Mouse (Mus musculus): ENCODE data around the gene Tex2. TPM values are rescaled to one million over a fixed set of nuclear protein-coding genes. Genes with fewer than 3 reads are reported as not detected.
A peak's percentile ranks its signal among the peaks of the same experiment; 100 is the strongest.

The Tex2 gene
- total and polyA plus RNA-seq, 3 experiments, result 4.0 to 5.0 (median 4.5) TPM

GRCm38 (mm10) chr11:106487733-106488115 is 125.5 kb downstream of the Tex2 start, which contains the start of gene Ern1:
Gene Ern1, minus strand, starts transcription at chr11:106487852.
- TF ChIP-seq NELFE (IDR thresholded peaks at IDR 0.05; ENCODE audit: low read depth, low read length) (peak; percentile 97), KAT2A (IDR thresholded peaks at IDR 0.05; ENCODE audit: insufficient replicate concordance, low read length) (no peak), ZMIZ1 (IDR thresholded peaks at IDR 0.05; ENCODE audit: low read depth, low read length) (peak; percentile 98), TCF12 (IDR thresholded peaks at IDR 0.05; ENCODE audit: low read depth, low read length) (peak; percentile 81), POLR2A (IDR thresholded peaks at IDR 0.05; ENCODE audit: low read depth, low read length) (peak; percentile 98), IRF4 (IDR thresholded peaks at IDR 0.05; ENCODE audit: low read depth, low read length) (peak; percentile 57; the same call in 1 of the 2 replicates), HCFC1 (IDR thresholded peaks at IDR 0.05; ENCODE audit: low read depth, low read length) (peak; percentile 37), ELF1 (IDR thresholded peaks at IDR 0.05; ENCODE audit: low read depth, low read length) (peak; percentile 92), MYC (IDR thresholded peaks at IDR 0.05; ENCODE audit: low read depth, low read length) (no peak), POLR2AphosphoS2 (IDR thresholded peaks at IDR 0.05; ENCODE audit: low read depth, low read length) (peak; percentile 92; the same call in 1 of the 2 replicates), MEF2A (IDR thresholded peaks at IDR 0.05; ENCODE audit: borderline replicate concordance, low read depth, low read length) (peak; percentile 45; the same call in 1 of the 2 replicates), RCOR1 (conservative IDR thresholded peaks at IDR 0.05; ENCODE audit: low read depth, low read length) (no peak), USF1 (IDR thresholded peaks at IDR 0.05; ENCODE audit: low read depth, low read length) (no peak), TBP (conservative IDR thresholded peaks at IDR 0.05; ENCODE audit: low read depth, low read length) (peak; percentile 86)
- peak; percentile 92 for DNase-seq (ENCODE audit: extremely low read depth)
- peak within 1 kb of the TSS; percentile 82 for H3K9ac ChIP-seq (ENCODE audit: insufficient read depth, low read depth)
- peaks cover 48% of the 10 kb centered on the region for H3K79me2 ChIP-seq (replicated peaks; ENCODE audit: control insufficient read depth, extremely low read depth, insufficient read depth, poor library complexity, severe bottlenecking)
- H3K4me1 ChIP-seq (ENCODE audit: control insufficient read depth in 1 of 2, insufficient read depth in 2 of 2), result peaks cover 2 to 34% of the 10 kb centered on the region in 2 experiments; a peak in 3 of 4 replicates
- peaks cover 12% of the 10 kb centered on the region for H3K9me3 ChIP-seq (replicated peaks; ENCODE audit: low read length)
- in situ Hi-C loops (cut with MboI; ENCODE audit: low pct_ligation_motif_present, low pct_unique_long_range_greater_than_20kb, low sequenced_read_pairs), result no loop called here
- H3K27ac ChIP-seq (ENCODE audit: insufficient read depth, low read depth), result peak within 1 kb of the TSS; percentile 80
- dilution Hi-C loops (cut with MboI; ENCODE audit: extremely low pct_ligation_motif_present, extremely low pct_unique_long_range_greater_than_20kb, low sequenced_read_pairs), result no loop called here
- peak within 1 kb of the TSS; percentile 74 to 91 (median 91) for H3K4me3 ChIP-seq (replicated peaks in 1 of 3; ENCODE audit: low read depth in 2 of 3, low read length in 2 of 3, poor library complexity in 1 of 3)
- H3K27me3 ChIP-seq (replicated peaks), result peaks cover 2% of the 10 kb centered on the region
- H3K4me2 ChIP-seq (ENCODE audit: insufficient read depth, low read depth, poor library complexity, severe bottlenecking), result peak within 1 kb of the TSS; percentile 78
- peaks cover 8 to 11% of the 10 kb centered on the region in 2 experiments for H3K36me3 ChIP-seq (replicated peaks in 1 of 2; ENCODE audit: control insufficient read depth in 1 of 2, insufficient read depth in 1 of 2, low read length in 1 of 2)

GRCm38 (mm10) chr11:106486866-106487732 is 126.1 kb downstream of the Tex2 start:
- Histone ChIP-seq H3K27ac (ENCODE audit: insufficient read depth, low read depth) (peak overlapping the region; percentile 47), H3K9ac (ENCODE audit: insufficient read depth, low read depth) (peak overlapping the region; percentile 82), H3K79me2 (replicated peaks; ENCODE audit: control insufficient read depth, extremely low read depth, insufficient read depth, poor library complexity, severe bottlenecking) (peaks cover 54% of the 10 kb centered on the region), H3K4me2 (ENCODE audit: insufficient read depth, low read depth, poor library complexity, severe bottlenecking) (peak overlapping the region; percentile 17; the same call in 1 of the 2 replicates), H3K4me3 (replicated peaks in 1 of 3; ENCODE audit: low read depth in 2 of 3, low read length in 2 of 3, poor library complexity in 1 of 3) (peak overlapping the region; percentile 74 to 91 (median 91)), H3K4me1 (ENCODE audit: control insufficient read depth in 1 of 2, insufficient read depth in 2 of 2) (peaks cover 2 to 37% of the 10 kb centered on the region in 2 experiments; a peak in 3 of 4 replicates), H3K9me3 (replicated peaks; ENCODE audit: low read length) (peaks cover 14% of the 10 kb centered on the region), H3K36me3 (replicated peaks in 1 of 2; ENCODE audit: control insufficient read depth in 1 of 2, insufficient read depth in 1 of 2, low read length in 1 of 2) (peaks cover 10 to 14% of the 10 kb centered on the region in 2 experiments), H3K27me3 (replicated peaks) (peaks cover 2% of the 10 kb centered on the region)
- dilution Hi-C loops (cut with MboI; ENCODE audit: extremely low pct_ligation_motif_present, extremely low pct_unique_long_range_greater_than_20kb, low sequenced_read_pairs) (no loop called here), in situ Hi-C loops (cut with MboI; ENCODE audit: low pct_ligation_motif_present, low pct_unique_long_range_greater_than_20kb, low sequenced_read_pairs) (no loop called here)
- no peak for DNase-seq (ENCODE audit: extremely low read depth)
- no peak for TF ChIP-seq ZKSCAN1 (IDR thresholded peaks at IDR 0.05; ENCODE audit: borderline replicate concordance, low read depth, low read length)
- no peak for TF ChIP-seq E2F4 (IDR thresholded peaks at IDR 0.05; ENCODE audit: insufficient replicate concordance, low read depth, low read length)
- TF ChIP-seq JUN (IDR thresholded peaks at IDR 0.05; ENCODE audit: insufficient read depth, low read depth, low read length), result no peak
- no peak for TF ChIP-seq ETS1 (conservative IDR thresholded peaks at IDR 0.05; ENCODE audit: low read depth, low read length)
- peak; percentile 79 for TF ChIP-seq ZNF384 (IDR thresholded peaks at IDR 0.05; ENCODE audit: low read depth, low read length)
- 0 out of 2 replicates have a peak, but pooled peaks have one; percentile 10 for TF ChIP-seq MAX (IDR thresholded peaks at IDR 0.05; ENCODE audit: low read length)
- TF ChIP-seq MXI1 (IDR thresholded peaks at IDR 0.05; ENCODE audit: low read depth, low read length), result peak; percentile 94
- TF ChIP-seq IRF4 (IDR thresholded peaks at IDR 0.05; ENCODE audit: low read depth, low read length), result no peak; the same call in 1 of the 2 replicates
- no peak; the same call in 1 of the 2 replicates for TF ChIP-seq RAD21 (IDR thresholded peaks at IDR 0.05; ENCODE audit: low read depth, low read length)
- no peak for TF ChIP-seq TBP (conservative IDR thresholded peaks at IDR 0.05; ENCODE audit: low read depth, low read length)
- peak; percentile 93; the same call in 1 of the 2 replicates for TF ChIP-seq UBTF (IDR thresholded peaks at IDR 0.05; ENCODE audit: low read depth, low read length)
- no peak; a peak in 1 of 4 replicates for TF ChIP-seq CTCF (conservative IDR thresholded peaks at IDR 0.05 in 1 of 2, IDR thresholded peaks at IDR 0.05 in 1 of 2; ENCODE audit: low read depth in 2 of 2, low read length in 2 of 2)
- TF ChIP-seq MEF2A (IDR thresholded peaks at IDR 0.05; ENCODE audit: borderline replicate concordance, low read depth, low read length), result no peak
- peak; percentile 89 for TF ChIP-seq BHLHE40 (IDR thresholded peaks at IDR 0.05; ENCODE audit: low read depth, low read length)
- no peak for TF ChIP-seq HCFC1 (IDR thresholded peaks at IDR 0.05; ENCODE audit: low read depth, low read length)
- no peak for TF ChIP-seq RCOR1 (conservative IDR thresholded peaks at IDR 0.05; ENCODE audit: low read depth, low read length)
- 0 out of 2 replicates have a peak, but pooled peaks have one; percentile 8 for TF ChIP-seq NRF1 (IDR thresholded peaks at IDR 0.05; ENCODE audit: low read depth, low read length)
- TF ChIP-seq TCF12 (IDR thresholded peaks at IDR 0.05; ENCODE audit: low read depth, low read length), result no peak
- 0 out of 2 replicates have a peak, but pooled peaks have one; percentile 30 for TF ChIP-seq KAT2A (IDR thresholded peaks at IDR 0.05; ENCODE audit: insufficient replicate concordance, low read length)
- no peak for TF ChIP-seq PAX5 (IDR thresholded peaks at IDR 0.05; ENCODE audit: low read length)
- TF ChIP-seq SIN3A (IDR thresholded peaks at IDR 0.05; ENCODE audit: low read length), result no peak

Data from CH12.LX (cell line).